Mouse (Mus musculus) c-Kit-positive CD71-positive TER-119-negative erythroid progenitor cells, embryonic 14.5 days (primary cell): ENCODE data around the gene Hist2h3c2.
A peak's percentile ranks its signal among the peaks of the same experiment; 100 is the strongest.
"Not testable (repeated sequence)": the region's sequence is repeated elsewhere in the genome, so short reads cannot be mapped to it uniquely, and the experiment has no call there.

ENCODE experiments used
- DNase-seq: peaks from one replicate; pipeline ENCODE4 v3.0.0-alpha.2; 2013; ENCODE audit warnings: low read depth

Hist2h3c2 gene

GRCm38 (mm10) chr3:96260220-96260619 lies 21.3 kb upstream of the Hist2h3c2 start:
- no peak for DNase-seq

GRCm38 (mm10) chr3:96257190-96257589 lies 18.3 kb upstream of the Hist2h3c2 start:
- no peak for DNase-seq

GRCm38 (mm10) chr3:96255926-96256593 lies 17.1 kb upstream of the Hist2h3c2 start:
- no peak for DNase-seq

- peak; percentile 57 for DNase-seq
Observed at GRCm38 (mm10) chr3:96254683-96255355, 15.9 kb upstream of the Hist2h3c2 start.

GRCm38 (mm10) chr3:96251787-96252186 lies 12.9 kb upstream of the Hist2h3c2 start:
- DNase-seq, result no peak

GRCm38 (mm10) chr3:96250890-96251289 lies 12.0 kb upstream of the Hist2h3c2 start:
- DNase-seq, result no peak

GRCm38 (mm10) chr3:96249034-96249345 lies 10.1 kb upstream of the Hist2h3c2 start:
- no peak for DNase-seq

GRCm38 (mm10) chr3:96248141-96249033 lies 9.5 kb upstream of the Hist2h3c2 start:
- DNase-seq, result no peak

GRCm38 (mm10) chr3:96247356-96248140 lies 8.6 kb upstream of the Hist2h3c2 start:
- peak; percentile 52 for DNase-seq

GRCm38 (mm10) chr3:96246427-96246856 lies 7.5 kb upstream of the Hist2h3c2 start, which contains the start of gene Hist2h3c1:
Gene Hist2h3c1, plus strand, starts transcription at chr3:96246685.
- DNase-seq, result not testable (repeated sequence)

GRCm38 (mm10) chr3:96246018-96246417 lies 7.1 kb upstream of the Hist2h3c2 start:
- not testable (repeated sequence) for DNase-seq

- not testable (repeated sequence) for DNase-seq
Observed at GRCm38 (mm10) chr3:96245003-96245886, 6.3 kb upstream of the Hist2h3c2 start, which contains the start of gene Hist2h2aa1. Gene Hist2h2aa1, plus strand, starts transcription at chr3:96245497.

- no peak for DNase-seq
Observed at GRCm38 (mm10) chr3:96243921-96244572, 5.1 kb upstream of the Hist2h3c2 start.

- DNase-seq, result no peak
Observed at GRCm38 (mm10) chr3:96240799-96241197, 1.9 kb upstream of the Hist2h3c2 start.

- DNase-seq, result not testable (repeated sequence)
Observed at GRCm38 (mm10) chr3:96239949-96240798, 1.2 kb upstream of the Hist2h3c2 start, which contains the start of gene Hist2h2aa2. Gene Hist2h2aa2, minus strand, starts transcription at chr3:96240276.

GRCm38 (mm10) chr3:96237904-96238511 lies 919 bp downstream of the Hist2h3c2 start:
- peak; percentile 80 for DNase-seq

GRCm38 (mm10) chr3:96237335-96237903 lies 1.5 kb downstream of the Hist2h3c2 start:
- DNase-seq, result peak; percentile 56

- no peak for DNase-seq
Observed at GRCm38 (mm10) chr3:96236834-96237334, 2.0 kb downstream of the Hist2h3c2 start.
